Comparison of ENCODE assay signal across 8 mouse cellular contexts in the genomic region with DNA sequence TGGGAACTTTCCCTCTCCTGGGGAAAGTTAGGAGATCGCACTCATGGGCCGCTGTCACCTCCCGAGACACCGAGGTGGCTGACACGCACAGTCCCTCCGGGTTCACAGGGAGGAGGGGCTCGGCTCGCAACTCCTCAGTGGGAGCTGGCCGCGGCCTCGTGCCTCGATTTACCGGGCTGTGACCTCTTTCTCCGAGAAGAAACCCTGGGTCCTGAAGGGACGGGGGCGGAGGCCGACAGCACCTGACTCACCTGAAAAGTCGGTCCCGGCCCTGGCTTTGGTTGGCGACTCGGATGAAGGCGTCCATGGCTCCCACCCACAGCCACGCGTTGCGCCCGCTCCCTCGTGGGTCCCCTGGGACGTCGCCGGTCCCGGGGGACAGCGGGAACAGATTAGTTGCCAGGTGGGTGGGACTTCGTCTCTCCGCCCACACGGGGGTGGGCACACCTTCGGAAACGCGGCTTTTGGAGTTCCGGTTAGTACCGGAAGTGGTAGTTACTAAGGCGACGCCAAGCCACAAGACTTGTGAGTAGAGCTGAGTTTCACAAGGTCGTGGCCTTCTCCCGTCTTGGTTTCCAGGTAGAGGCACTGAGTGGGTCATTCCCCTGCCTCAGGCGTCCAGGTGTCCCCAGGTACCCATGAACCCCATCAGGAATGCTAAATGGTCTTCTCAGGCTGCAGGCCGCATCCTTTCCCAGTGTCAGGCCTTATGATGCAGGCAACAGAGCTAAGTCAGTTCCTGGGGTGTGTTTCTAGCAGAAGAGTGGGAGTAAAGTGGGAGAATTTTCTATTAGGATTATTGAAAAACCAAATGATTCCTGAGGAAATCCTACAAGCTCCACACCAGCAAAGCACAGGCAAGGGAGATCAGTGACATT. TPM values are rescaled to one million over a fixed set of nuclear protein-coding genes. Genes with fewer than 3 reads are reported as not detected.
A peak's percentile ranks its signal among the peaks of the same experiment; 100 is the strongest.
DNase-seq lines count a peak whose midpoint lies in the region; TF ChIP-seq lines count a peak whose summit lies in the region.

A gene (minus strand): TSS at position 473 of the 878 bp plus-strand sequence.
A gene (plus strand): TSS at position 505 of the 878 bp plus-strand sequence.

- TF ChIP-seq CTCF in left cerebral cortex, adult 2 months (IDR thresholded peaks at IDR 0.05), result no peak

- H3K4me3 ChIP-seq in left cerebral cortex, adult 2 months, result peak within 1 kb of the TSS; percentile 51
- peak within 1 kb of the TSS; percentile 60 for H3K4me3 ChIP-seq in macrophage (ENCODE audit: inconsistent target)

- no peaks in the 10 kb centered on the region for H3K79me2 ChIP-seq in macrophage (ENCODE audit: inconsistent target)

- intact Hi-C loops in left cerebral cortex, adult 2 months (cut with DNase I), result no loop called here

- peak within 1 kb of the TSS; percentile 40 for H3K27ac ChIP-seq in left cerebral cortex, adult 2 months
- H3K27ac ChIP-seq in macrophage, result no peak within 1 kb of the TSS

- 3% methylated on average over 46 of the region's 46 CpGs for WGBS in macrophage (ENCODE audit: missing documents)

- H3K36me3 ChIP-seq in macrophage (ENCODE audit: inconsistent target), result no peaks in the 10 kb centered on the region

- DNase-seq in adrenal gland, adult (ENCODE audit: inconsistent age in 2 of 2, low spot score in 1 of 2), result peak; percentile 91 to 96
- peak; percentile 90 for DNase-seq in embryo, embryonic 10 days (ENCODE audit: low spot score)
- DNase-seq in gastrocnemius, adult 8-10 months (ENCODE audit: low spot score in 2 of 2), result peak; percentile 52 to 59
- DNase-seq in hindlimb bud, embryonic 11.5 days (ENCODE audit: extremely low spot score, low read depth, low spot score), result peak; percentile 57
- peak; percentile 67 to 74 for DNase-seq in left cerebral cortex, adult 2 months (ENCODE audit: extremely low spot score in 1 of 2, low spot score in 2 of 2)
- peak; percentile 70 for DNase-seq in retina, postnatal 7 days (ENCODE audit: low read depth, low spot score)
- peak; percentile 55 for DNase-seq in urinary bladder, adult 2 months (ENCODE audit: low spot score)

RNA-seq across cellular contexts. Expression of the first gene that starts in this region (rescaled TPM):
- 10 to 100 TPM; 12.3 to 17.2 (median 12.7) TPM for total RNA-seq in gastrocnemius, adult 8-10 months (2022)
- total RNA-seq in left cerebral cortex, adult 2 months (2021), result 10 to 100 TPM; 10.1 to 11.5 TPM
- total RNA-seq in macrophage (2018; cell fraction: chromatin; rRNA removed), result 10 to 100 TPM in 2 of 26 experiments, 1 to 10 TPM in 24; 1.1 to 14.3 (median 4.4) TPM
- 1 to 10 TPM; 2.2 to 5.5 (median 4.9) TPM for total RNA-seq in macrophage (2018; cell fraction: cytosol; rRNA removed)
- total RNA-seq in macrophage (2018; cell fraction: nucleus; rRNA removed), result 10 to 100 TPM in 3 of 26 experiments, 1 to 10 TPM in 23; 2.7 to 12.1 (median 6.8) TPM
- 5.4 to 5.6 TPM (median 5.5 TPM) in 3 replicates for polyA plus RNA-seq in macrophage (2018)
- polyA plus RNA-seq in urinary bladder, adult 2 months (2012; rRNA removed), result 7.1 and 7.9 TPM in 2 replicates

RNA-seq across cellular contexts. Expression of the second gene that starts in this region (rescaled TPM):
- under 1 TPM in 2 of 4 experiments, not detected in 2; 0.11 to 0.13 TPM for total RNA-seq in gastrocnemius, adult 8-10 months (2022)
- under 1 TPM in 1 of 2 experiments, not detected in 1; 0.35 TPM for total RNA-seq in left cerebral cortex, adult 2 months (2021)
- total RNA-seq in macrophage (2018; cell fraction: chromatin; rRNA removed), result under 1 TPM in 11 of 26 experiments, not detected in 15; 0.29 to 0.99 (median 0.47) TPM
- under 1 TPM in 15 of 26 experiments, not detected in 11; 0.04 to 0.15 (median 0.07) TPM for total RNA-seq in macrophage (2018; cell fraction: cytosol; rRNA removed)
- total RNA-seq in macrophage (2018; cell fraction: nucleus; rRNA removed), result under 1 TPM in 6 of 26 experiments, not detected in 20; 0.20 to 0.50 (median 0.31) TPM
- 0.06 TPM in 1 of 3 replicates, not detected in the others for polyA plus RNA-seq in macrophage (2018)
- 0.15 and 0.29 TPM in 2 replicates for polyA plus RNA-seq in urinary bladder, adult 2 months (2012; rRNA removed)
